Comparison of ENCODE assay signal across 9 mouse cellular contexts in genomic region chr17:84116340-84117279, GRCm38 (mm10).
DNase-seq lines count a peak whose midpoint lies in the region; ATAC-seq and TF ChIP-seq lines count a peak whose summit lies in the region.
"Had no signal": no experiment of that assay in that cellular context is flagged by ENCODE, and none has a peak within 500 bp of the region (broad histone marks: within the 10 kb centered on the region; RNA-seq: fewer than 3 reads in every experiment).

No protein-coding gene starts in this region.

- peak; percentile 40 for DNase-seq in gastrocnemius, postnatal 25 days
- no peak for DNase-seq in gastrocnemius, postnatal 4 days (ENCODE audit: low spot score in 2 of 2)
- peak; percentile 77 to 79 for DNase-seq in adrenal gland, postnatal 36 days
- peak in 2 of 3 experiments; percentile 50 to 79 for DNase-seq in liver, embryonic 14.5 days (ENCODE audit: low read depth in 3 of 3, low spot score in 3 of 3)
- DNase-seq in midbrain, postnatal 0 days (ENCODE audit: low spot score): no peak
- no peak for DNase-seq in gastrocnemius, postnatal 10 days
- DNase-seq in left cerebral cortex, postnatal 25 days (ENCODE audit: low spot score in 2 of 2): no peak

- peak; percentile 55 for ATAC-seq in liver, embryonic 14.5 days (ENCODE audit: insufficient read depth)
- no peak for ATAC-seq in stomach, embryonic 15.5 days (ENCODE audit: insufficient read depth, low FRiP score, low read depth)
- no peak for ATAC-seq in midbrain, postnatal 0 days (ENCODE audit: low FRiP score)

- intact Hi-C loops in left cerebral cortex, postnatal 25 days (cut with DNase I): loop anchor here (10.0 kb wide), 1 partner anchor 268 kb away; no protein-coding TSS in a partner anchor

- H3K27me3 ChIP-seq in liver, embryonic 14.5 days (ENCODE audit: control insufficient read depth, insufficient read depth, low read length): no peaks in the 10 kb centered on the region
- no peaks in the 10 kb centered on the region for H3K27me3 ChIP-seq in stomach, embryonic 15.5 days (replicated peaks)
- H3K27me3 ChIP-seq in midbrain, postnatal 0 days (ENCODE audit: insufficient read depth, low read length): no peaks in the 10 kb centered on the region

- H3K4me3 ChIP-seq in liver, embryonic 14.5 days (ENCODE audit: insufficient read depth in 1 of 2, low read depth in 2 of 2, low read length in 2 of 2): no peak overlapping the region
- no peak overlapping the region for H3K4me3 ChIP-seq in stomach, embryonic 15.5 days (replicated peaks)
- no peak overlapping the region for H3K4me3 ChIP-seq in midbrain, postnatal 0 days (ENCODE audit: low read depth, low read length)

- 0 out of 2 replicates have a peak overlapping the region, but pooled peaks have one; percentile 27 for H3K9ac ChIP-seq in liver, embryonic 14.5 days (replicated peaks)
- H3K9ac ChIP-seq in stomach, embryonic 15.5 days: no peak overlapping the region
- no peak overlapping the region for H3K9ac ChIP-seq in midbrain, postnatal 0 days (replicated peaks; ENCODE audit: low read length, poor library complexity, severe bottlenecking)

- WGBS in liver, embryonic 14.5 days (ENCODE audit: insufficient replicate concordance): 12% methylated on average over 17 of the region's 17 CpGs
- WGBS in stomach, embryonic 15.5 days: 77% methylated on average over 17 of the region's 17 CpGs
- WGBS in midbrain, postnatal 0 days: 89% methylated on average over 17 of the region's 17 CpGs

- H3K36me3 ChIP-seq in liver, embryonic 14.5 days (replicated peaks; ENCODE audit: control insufficient read depth, insufficient read depth, low read depth): no peaks in the 10 kb centered on the region
- no peaks in the 10 kb centered on the region for H3K36me3 ChIP-seq in stomach, embryonic 15.5 days
- H3K36me3 ChIP-seq in midbrain, postnatal 0 days (ENCODE audit: insufficient read depth, low read length): no peaks in the 10 kb centered on the region

- no peak for TF ChIP-seq CTCF in liver, embryonic 14.5 days (IDR thresholded peaks at IDR 0.05; ENCODE audit: low read depth)
- no peak for TF ChIP-seq CTCF in midbrain, postnatal 0 days (IDR thresholded peaks at IDR 0.05)

- peak overlapping the region; percentile 47 for H3K27ac ChIP-seq in liver, embryonic 14.5 days
- 0 out of 2 replicates have a peak overlapping the region, but pooled peaks have one; percentile 3 for H3K27ac ChIP-seq in stomach, embryonic 15.5 days
- no peak overlapping the region for H3K27ac ChIP-seq in midbrain, postnatal 0 days (ENCODE audit: low read depth, low read length)
- H3K27ac ChIP-seq: kidney, postnatal 0 days had no signal

- peak; percentile 84 for TF ChIP-seq EP300 in liver, embryonic 14.5 days (IDR thresholded peaks at IDR 0.05; ENCODE audit: low read depth)

- peaks cover 63 to 74% of the 10 kb centered on the region in 2 experiments for H3K4me1 ChIP-seq in liver, embryonic 14.5 days (replicated peaks; ENCODE audit: control insufficient read depth in 2 of 2, insufficient read depth in 2 of 2, low read length in 1 of 2)
- peaks cover 45% of the 10 kb centered on the region for H3K4me1 ChIP-seq in stomach, embryonic 15.5 days
- no peaks in the 10 kb centered on the region for H3K4me1 ChIP-seq in midbrain, postnatal 0 days (ENCODE audit: insufficient read depth, low read length)

- H3K4me2 ChIP-seq in liver, embryonic 14.5 days (ENCODE audit: low read depth): peak overlapping the region; percentile 16; the same call in 1 of the 2 replicates
- H3K4me2 ChIP-seq in stomach, embryonic 15.5 days: no peak overlapping the region
- H3K4me2 ChIP-seq in midbrain, postnatal 0 days (ENCODE audit: low read depth, low read length, poor library complexity, severe bottlenecking): no peak overlapping the region

- H3K9me3 ChIP-seq in liver, embryonic 14.5 days (ENCODE audit: control insufficient read depth, low read length): no peaks in the 10 kb centered on the region
- H3K9me3 ChIP-seq in stomach, embryonic 15.5 days: no peaks in the 10 kb centered on the region
- H3K9me3 ChIP-seq in midbrain, postnatal 0 days (ENCODE audit: low read length): no peaks in the 10 kb centered on the region

Comparison
In these comparisons a context has a peak if more than half of its experiments do, and no peak if none do; other contexts are left out.
1. DNase-seq: peak in gastrocnemius, postnatal 25 days (single experiment), adrenal gland, postnatal 36 days (2 of 2) and liver, embryonic 14.5 days (2 of 3); none in gastrocnemius, postnatal 4 days (0 of 2), midbrain, postnatal 0 days (single experiment), gastrocnemius, postnatal 10 days (single experiment) and left cerebral cortex, postnatal 25 days (0 of 2).